Mouse (Mus musculus) adrenal gland (tissue): ENCODE data around the gene Mroh2a.

Experiments
- intact Hi-C: fragments of 180-260 bp; cut with DNase I; formaldehyde crosslinking; loops from one replicate; pipeline ENCODE4 v1.15.1; 2025

The Mroh2a gene

GRCm38 (mm10) chr1:88275698-88276523 is 49.1 kb downstream of the Mroh2a start:
- intact Hi-C loops = no loop called here

DNA sequence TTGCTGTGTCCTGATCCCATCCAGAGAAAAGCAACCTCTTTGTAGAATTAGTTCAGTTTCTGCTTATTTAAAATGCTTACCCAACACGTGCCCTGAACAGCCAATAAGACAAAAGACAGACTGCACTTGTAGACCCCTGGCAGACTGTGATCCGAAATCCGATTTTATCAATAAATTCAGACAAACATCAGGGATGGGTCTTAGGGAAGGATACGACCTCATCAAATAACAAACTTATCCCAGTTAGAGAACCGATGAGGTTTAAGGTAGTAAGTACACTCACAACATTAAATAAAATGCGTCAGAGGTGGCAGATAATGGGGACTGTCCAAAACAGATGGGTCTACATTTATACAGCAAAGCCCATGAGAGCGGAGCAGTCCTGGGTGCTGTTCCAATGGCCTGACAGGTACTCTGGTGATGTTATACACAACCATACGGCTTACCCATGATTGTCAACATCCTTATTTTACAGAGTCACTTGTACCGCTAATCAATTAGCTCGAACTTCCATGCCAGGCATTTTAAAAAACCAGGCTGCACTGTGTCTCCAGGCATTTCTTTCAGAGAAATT is 49.8 kb downstream of the Mroh2a start:
- intact Hi-C loops = no loop called here

DNA sequence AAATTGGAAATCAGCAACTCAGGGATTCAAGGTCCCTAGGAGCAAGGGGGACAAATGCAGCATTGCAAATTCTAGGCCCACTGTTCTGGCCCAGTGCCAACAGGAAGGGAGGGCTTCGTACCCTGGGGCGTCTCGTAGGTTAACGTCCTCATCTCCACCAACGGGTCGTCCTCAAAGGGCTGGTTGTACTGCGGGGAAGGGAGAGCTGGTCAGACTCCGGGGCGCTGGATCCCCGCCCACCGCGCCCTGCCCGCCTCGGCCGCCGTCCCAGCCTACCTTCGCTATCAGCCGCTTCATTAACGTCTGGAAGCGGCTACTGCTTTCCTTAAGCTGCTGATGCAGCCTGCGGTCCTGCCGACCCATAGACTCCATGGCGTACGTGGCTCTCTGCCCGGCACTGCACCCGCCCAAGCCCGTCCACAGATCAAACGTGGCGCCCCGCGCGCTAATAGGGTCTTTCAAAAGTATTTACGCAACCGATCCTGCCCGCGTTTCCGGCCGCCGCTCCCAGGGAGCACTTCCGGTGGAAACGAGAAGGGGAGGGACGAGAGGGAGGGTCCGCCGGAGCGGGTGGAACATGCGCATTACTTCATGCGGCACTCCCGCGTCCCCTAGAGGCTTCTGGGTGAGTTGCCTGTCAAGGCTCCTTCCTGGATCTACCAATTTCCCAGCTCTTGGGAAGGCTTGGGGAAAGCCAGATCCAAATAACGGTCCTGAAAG is 50.5 kb downstream of the Mroh2a start, which contains the start of the genes Hjurp and Trpm8:
Gene Hjurp (minus strand): TSS at position 536 of the 720 bp plus-strand sequence.
Gene Trpm8 (plus strand): TSS at position 564 of the 720 bp plus-strand sequence.
- intact Hi-C loops = no loop called here

DNA sequence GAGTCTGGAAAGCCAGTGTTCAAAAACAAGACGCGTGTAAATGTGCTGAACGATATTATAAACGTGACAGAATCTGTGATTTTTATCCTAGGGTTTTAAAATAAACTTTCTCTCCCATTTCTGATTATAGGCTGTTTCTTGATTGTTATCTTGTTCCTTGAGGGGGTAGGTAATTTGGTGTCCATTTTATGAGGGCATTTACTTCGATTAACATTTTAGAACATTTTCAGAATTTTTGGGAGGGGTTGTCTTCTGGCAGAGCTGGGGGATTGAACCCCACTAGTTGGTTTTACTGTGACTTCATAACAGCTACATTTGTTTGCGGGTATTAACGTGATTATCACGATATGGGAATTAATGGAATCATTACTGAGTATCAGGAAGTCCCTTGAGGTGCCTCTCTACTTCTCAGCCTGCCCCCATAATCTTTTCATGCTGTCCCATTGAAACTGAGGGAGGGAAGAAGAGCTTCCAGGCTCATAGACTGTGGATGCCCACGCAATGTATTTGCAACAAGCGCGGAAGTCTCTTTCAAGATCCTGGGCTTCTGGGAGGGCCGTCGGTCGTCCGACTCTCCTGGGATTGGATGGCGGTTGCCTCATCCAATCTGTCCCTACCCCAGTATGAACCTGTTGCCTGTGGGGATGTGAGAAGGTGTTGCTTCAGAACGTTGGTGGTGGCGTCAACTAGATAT is 51.2 kb downstream of the Mroh2a start:
- intact Hi-C loops = no loop called here

- intact Hi-C loops = no loop called here
Observed at GRCm38 (mm10) chr1:88279111-88280005, 52.6 kb downstream of the Mroh2a start.

DNA sequence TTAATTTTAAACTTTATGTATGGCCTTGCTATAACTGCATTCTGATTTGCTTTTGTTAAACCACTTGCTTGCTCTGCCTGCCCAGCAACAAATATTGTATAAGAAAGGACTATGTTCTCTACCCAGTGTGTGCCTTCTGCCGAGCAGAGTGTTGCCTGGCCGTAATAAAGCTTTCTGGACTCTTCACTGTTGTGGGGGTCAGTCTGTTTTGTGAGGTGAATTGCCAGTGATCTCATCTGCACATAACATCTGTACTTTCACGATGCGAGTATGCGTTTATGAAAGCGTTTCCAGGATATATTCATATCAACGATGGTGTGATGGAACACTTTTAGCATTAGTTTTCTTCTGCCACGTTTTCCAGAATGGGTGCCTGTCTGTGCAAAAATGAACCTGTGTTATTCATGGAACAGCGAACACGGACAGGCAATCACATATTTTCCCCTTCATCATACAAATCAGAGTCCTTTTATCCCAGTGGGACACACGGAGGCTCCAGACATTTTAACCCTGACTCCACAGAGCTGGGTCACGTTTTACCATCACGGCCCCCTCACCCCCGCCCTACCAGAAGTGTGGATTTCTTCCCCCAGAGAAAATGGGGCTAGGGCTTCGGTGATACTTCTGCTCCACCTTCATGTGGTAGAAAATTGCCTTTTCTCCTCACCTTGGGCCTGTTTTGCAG is 53.4 kb downstream of the Mroh2a start:
- intact Hi-C loops = no loop called here

- intact Hi-C loops = no loop called here
Observed at GRCm38 (mm10) chr1:88282301-88282700, 55.5 kb downstream of the Mroh2a start.

- intact Hi-C loops = no loop called here
Observed at GRCm38 (mm10) chr1:88283376-88284227, 56.8 kb downstream of the Mroh2a start.

DNA sequence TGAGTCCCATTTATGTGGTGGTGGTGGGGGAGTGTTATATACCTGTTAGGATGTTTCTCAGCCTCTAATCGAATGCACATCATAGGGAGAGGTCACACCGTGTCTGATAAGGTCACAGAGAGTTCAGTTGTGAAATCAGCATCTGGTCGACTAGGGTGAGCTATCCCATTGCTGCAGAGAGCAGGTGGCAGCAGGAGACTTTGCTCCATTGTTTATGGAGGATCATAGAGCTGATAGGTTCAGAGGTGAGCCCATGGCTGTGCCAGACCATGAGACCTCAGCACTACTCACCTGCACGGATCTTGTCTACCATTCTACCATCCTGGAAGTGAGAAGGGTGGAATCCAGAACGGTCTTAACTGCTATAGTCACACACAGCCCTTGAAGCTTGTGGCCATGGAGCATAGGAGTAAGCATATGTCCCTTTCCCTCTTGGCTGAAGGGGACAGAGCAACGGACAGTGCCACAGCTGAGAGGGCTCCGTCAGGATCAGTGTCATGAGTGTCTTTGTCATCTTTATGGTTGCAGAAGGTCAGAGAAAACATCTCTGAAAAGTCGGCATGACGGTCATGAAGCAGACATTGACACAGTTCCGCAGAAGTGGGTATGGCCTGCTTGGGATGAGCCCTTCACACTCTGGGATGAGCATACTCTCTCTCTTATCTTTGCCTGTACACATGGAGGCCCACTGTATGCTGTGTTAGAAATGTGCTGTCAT is 57.6 kb downstream of the Mroh2a start:
- intact Hi-C loops = no loop called here

GRCm38 (mm10) chr1:88284946-88285320 is 58.1 kb downstream of the Mroh2a start:
- intact Hi-C loops = loop anchor here (5.0 kb wide), 1 partner anchor 133 kb away; no protein-coding TSS in a partner anchor

- intact Hi-C loops = loop anchor here (5.0 kb wide), 1 partner anchor 133 kb away; no protein-coding TSS in a partner anchor
Observed at GRCm38 (mm10) chr1:88285652-88286051, 58.9 kb downstream of the Mroh2a start.

GRCm38 (mm10) chr1:88286136-88286845 is 59.5 kb downstream of the Mroh2a start:
- intact Hi-C loops = loop anchor here (5.0 kb wide), 1 partner anchor 134 kb away; no protein-coding TSS in a partner anchor

DNA sequence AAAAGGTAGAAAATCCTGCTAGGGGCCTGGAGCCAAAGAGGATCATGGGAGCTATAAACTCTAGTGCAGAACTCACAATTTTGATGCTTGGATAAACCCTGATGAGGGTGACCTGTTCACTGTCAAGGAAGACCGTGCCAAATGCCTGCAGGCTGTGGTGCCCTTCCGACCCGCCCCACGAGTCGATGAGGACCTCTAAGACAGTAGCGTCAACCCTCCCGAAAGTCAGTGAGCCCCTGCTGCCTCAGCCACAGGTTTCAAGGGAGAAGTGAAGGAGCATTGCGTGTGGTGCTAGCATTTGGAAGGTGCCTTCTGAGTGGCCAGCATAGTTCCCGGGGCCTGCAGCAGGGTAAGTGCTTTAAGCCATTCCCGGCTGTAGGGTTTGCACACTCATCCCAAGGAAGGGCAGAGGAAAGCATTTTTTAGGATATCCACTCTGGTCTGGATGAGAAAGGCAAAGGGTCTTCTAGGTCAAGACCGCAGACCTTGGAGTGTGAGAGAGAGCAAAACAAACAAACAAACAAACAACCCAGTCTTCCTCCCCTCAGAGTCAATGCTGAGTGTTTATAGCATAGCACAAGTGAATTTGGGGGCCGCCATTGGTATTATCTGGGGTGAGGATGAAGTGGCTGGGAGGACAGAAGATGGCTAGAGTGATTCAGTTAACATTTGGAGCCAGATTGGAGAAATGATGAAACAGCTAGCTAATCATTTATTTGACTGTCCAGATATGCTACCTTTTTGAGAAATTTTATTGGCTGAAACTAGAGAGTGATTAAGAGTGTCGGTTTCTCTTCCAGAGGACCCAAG is 60.3 kb downstream of the Mroh2a start:
- intact Hi-C loops = loop anchor here (5.0 kb wide), 1 partner anchor 135 kb away; no protein-coding TSS in a partner anchor

DNA sequence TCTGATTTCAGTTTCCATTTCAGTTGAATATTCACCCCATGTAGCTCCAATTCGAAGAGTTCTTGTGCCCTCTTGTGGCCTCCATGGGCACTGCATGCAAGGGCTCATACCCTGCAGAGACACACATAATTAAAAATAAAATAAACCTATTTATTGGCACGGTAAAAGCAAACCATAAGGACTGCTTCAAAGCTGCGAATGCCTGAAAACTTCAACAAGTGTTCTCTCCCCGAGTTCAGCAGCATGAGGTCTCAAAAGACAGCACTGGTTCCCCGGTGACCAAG is 60.9 kb downstream of the Mroh2a start:
- intact Hi-C loops = loop anchor here (5.0 kb wide), 1 partner anchor 135 kb away; no protein-coding TSS in a partner anchor

DNA sequence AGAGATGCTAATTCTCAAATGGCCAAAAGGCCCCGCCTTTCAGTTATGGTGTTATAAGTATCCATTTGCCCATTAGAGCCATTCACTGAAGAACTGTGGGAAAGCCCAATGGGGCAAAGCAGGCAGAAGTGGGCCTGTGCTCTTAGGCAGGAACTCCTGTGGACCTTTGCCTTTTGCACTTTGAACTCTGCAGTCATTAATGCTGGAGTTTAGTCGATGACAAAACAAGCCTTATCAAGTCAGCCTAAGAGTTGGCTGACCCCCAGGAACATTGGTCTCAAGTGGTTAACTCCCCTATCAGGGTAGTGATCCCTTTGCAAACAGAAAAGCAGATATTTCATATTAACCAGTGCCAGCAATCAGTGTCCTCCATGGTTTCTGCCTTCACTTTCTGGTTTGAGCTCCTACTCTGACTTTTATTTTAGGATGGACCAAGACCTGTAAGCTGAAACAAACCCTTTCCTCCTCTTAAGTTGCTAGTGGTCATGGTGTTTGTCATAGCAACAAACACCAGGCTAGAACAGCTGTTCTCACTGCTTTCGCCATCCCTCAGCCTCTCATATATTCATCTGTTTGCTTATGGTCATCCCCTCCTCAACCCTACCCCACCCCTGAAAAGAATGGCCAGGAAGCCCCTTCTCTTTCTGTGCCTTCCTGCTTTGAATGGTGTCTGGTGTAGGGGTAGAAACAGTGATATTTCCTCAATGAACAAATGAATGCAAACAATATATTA is 61.4 kb downstream of the Mroh2a start:
- intact Hi-C loops = loop anchor here (5.0 kb wide), 1 partner anchor 136 kb away; no protein-coding TSS in a partner anchor

GRCm38 (mm10) chr1:88288789-88289127 is 62.0 kb downstream of the Mroh2a start:
- intact Hi-C loops = loop anchor here (5.0 kb wide), 1 partner anchor 136 kb away; no protein-coding TSS in a partner anchor
